Mouse (Mus musculus) Muller cell, postnatal 12 days (primary cell): ENCODE measurements at regions not wholly inside any gene's neighbourhood (a gene's known extent, or its start where the extent isn't known, plus 50 kb on each side); places are given as distances from the start of the nearest gene placed in this dataset.

Experiments used
- DNase-seq: peaks from one replicate; pipeline ENCODE4 v3.0.0-alpha.2; 2015; ENCODE audit errors: inconsistent ontology term

- DNase-seq, result peak; percentile 12
Measured at GRCm38 (mm10) chr2:178596312-178597083, 166.2 kb downstream of the Cdh26 start.

- DNase-seq, result no peak
Measured at GRCm38 (mm10) chr2:178597084-178597470, 166.7 kb downstream of the Cdh26 start.

DNA sequence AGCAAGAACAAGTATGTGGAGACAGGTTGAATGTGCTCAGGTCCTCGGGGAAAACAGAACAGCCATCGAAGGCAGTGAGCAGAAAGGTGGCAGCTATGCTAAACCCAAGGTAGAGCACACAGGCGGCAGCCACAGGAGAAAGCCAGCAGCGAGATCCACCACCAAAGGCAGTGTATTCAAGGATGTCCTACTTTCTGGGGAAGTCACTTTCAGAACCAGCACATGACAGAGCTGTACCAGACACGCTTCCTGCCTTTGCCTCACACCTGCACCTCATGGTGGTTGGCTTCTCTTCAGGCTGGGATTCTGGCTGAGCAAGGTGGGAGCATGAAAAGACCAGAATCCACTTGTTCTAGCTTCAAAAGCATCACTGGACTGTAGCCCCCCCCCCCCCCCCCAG is 168.0 kb downstream of the Cdh26 start:
- no peak for DNase-seq

DNA sequence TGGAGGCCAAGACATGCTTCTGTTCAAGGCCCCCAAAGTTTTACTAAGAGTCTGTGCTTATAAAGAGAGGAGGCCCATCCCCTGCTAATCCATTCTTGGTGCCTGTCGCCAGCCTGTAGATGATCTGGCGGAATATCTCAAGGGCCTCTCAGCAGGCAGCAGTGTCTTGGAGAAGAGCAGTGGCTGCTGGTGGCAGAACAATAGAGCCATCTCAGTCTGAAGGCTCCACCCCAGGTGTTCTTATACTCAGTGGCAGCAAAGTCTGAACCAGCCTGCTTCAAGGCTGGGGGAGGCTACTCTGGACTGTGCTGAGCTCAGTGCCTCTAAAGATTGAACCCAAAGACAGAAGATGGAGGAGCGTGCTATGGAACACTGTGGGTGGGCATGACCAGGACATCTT is 168.5 kb downstream of the Cdh26 start:
- no peak for DNase-seq

GRCm38 (mm10) chr2:178603443-178603842 is 173.1 kb downstream of the Cdh26 start:
- no peak for DNase-seq

DNA sequence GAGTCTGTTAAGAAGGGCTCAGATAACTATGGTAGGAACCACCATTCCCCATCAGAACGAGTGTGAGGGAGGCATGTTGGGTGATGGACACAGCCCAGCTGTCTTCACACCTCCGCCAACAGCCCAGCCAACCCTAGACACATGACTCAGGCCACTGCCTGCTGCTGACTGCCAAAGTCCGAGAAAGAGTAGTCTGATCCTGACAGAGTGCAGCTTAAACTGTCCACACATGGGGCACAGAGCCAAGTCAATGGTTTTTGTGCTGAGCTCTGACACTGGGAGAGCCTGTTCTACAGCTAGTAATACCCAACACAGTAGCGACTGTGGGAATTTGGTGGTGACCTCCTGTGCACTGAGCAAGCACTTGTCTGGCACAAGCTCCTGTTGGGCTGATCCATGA is 176.4 kb downstream of the Cdh26 start:
- peak; percentile 86 for DNase-seq

DNA sequence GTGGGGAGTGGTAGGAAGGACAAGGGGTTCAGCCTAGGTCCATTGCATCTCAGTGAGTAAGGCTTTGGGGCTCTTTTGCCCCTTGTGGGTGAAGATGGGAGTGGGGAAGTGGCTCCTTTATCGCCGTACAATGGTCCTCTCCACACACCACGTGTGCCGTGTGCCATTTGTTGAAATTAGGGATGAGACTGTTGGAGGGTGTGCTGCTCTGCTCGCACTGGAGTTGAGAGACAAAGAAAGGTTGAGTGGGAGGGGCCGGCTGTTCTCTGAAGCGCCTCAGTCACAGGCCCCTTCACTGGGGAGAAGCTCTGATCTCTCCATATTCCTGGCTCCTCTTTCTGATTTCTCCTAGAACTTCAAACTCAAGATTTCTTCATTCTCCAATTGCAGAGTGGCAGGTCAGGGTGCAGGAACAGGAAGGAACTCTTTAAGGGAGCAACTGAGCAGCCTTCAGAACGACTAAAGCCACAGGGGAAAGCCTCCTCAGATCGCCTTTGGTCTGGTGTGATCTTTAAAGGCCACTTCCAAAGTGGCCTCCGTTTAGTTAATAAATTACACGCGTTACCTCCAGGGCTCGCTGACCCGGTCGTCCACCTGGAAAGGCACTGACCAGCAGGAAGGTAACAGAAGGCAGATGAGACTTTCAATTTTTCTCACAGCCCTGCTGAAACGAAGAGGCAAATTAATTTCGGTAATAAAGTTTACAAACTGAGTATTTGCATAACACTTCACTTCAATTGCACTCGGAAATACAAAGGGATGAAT is 180.1 kb downstream of the Cdh26 start:
- no peak for DNase-seq

DNA sequence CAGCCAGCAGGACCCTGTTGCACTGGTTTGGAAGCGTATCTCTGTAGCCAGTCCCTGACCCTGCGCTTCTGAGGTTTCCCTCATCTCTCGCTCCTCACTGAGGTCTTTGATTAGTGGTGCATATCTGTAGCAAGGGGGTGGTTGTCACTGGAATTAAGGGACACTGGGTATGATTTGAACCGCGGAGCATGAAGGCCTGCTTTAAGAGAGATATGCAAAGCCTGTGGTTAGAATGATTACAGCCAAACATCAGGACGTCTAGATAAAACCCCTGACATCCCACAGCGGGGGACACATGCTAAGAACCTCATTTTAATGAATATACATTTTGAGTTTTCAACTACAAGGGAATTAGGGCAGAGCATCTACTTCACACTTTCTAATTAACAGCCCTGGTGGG is 184.4 kb downstream of the Cdh26 start:
- DNase-seq, result no peak

DNA sequence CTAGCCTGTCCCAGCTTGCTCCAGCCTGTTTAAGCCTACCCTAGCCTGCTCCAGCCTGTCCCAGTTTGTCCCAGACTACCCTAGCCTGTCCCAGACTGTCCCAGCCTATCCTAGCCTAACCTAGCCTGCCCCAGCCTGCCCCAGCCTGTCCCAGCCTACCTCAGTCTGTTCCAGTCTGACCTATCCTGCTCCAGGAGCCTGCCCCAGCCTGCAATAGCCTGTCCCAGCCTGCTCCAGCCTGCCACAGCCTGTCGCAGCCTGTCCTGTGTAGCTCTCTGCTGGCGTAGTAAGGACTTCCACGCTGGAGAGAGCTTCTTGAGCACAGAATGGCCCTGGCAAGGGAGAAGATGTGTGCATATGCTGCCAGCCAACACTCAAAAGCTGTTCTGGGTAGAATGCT is 192.5 kb downstream of the Cdh26 start:
- no peak for DNase-seq

DNA sequence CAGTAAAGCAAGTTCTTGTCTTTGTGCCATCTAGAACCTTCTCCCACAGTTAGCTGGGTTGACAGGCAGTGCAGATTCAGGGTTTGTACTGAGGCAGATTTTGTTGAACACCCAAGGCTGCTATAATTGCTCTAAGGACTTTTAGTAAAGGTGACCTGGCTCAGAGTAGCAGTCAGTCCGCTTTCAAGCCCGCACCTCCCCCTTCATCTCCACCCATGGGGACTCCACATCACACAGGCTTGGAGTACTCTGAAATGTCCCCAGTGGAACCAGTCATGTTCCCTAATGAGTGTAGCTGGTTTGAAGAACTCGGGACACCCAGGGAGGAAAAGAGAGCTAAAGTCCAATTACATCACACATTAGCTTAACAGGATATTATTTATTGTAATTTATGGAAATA is 194.1 kb downstream of the Cdh26 start:
- no peak for DNase-seq

DNA sequence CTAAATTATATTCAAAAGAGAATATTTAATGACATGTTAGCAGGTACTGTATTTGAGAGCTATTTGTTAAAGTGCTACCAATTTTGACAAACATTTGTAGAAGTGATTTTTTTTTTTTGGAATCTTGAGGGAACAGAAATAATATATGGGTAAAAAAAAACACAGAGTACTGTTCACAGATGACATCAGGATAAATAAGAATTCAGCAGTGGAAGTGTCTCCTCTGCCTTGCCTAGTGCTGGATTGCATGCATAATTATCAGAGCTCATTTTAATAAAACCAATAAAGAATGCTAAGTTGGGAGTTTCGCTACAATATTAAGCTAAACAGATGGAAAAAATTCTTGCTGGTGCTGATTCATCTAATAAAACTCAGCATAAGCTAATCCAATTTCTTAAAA is 194.6 kb downstream of the Cdh26 start:
- DNase-seq, result no peak

DNA sequence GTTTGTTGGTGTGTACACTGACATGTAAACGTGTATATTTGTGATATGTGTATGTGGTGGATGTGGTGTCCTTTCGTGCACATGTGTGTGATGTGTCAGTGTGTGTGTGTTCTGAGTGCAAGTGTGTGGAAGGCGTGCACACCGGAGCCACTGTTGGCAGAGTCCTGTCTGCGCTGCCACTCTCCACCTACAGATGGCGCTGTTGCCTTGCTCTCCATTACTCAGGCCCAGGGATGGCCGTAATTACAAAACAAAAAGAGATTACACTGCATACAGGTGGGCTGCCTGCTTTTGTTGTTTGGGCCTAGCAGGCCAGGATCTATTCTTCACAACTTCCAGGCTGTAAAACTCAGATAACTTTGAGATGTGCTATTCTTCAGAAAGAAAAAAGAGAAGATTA is 199.4 kb downstream of the Cdh26 start:
- peak; percentile 19 for DNase-seq

GRCm38 (mm10) chr2:178630511-178630910 is 200.2 kb downstream of the Cdh26 start:
- no peak for DNase-seq

- DNase-seq, result no peak
Measured at GRCm38 (mm10) chr2:178631336-178631735, 201.0 kb downstream of the Cdh26 start.

DNA sequence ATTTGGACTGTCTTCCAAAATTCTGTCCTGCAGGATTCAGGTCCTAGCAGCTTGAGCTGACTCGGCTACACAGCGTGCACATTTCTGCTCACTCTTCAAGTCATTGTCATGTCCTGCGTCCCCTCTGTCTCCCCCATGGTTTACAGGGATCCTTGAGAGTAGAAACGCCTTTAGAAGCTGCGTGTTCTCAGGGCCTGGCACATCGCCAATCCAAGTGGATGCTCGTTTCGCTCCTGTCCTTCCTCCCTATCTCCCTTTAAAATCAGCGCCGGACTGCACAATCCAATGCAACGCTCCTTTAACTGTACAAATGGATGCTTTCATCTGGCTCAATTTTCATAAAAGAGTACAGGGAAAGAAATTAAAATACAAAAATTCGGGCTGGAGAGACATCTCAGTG is 201.6 kb downstream of the Cdh26 start:
- no peak for DNase-seq

- no peak for DNase-seq
Measured at GRCm38 (mm10) chr2:178632831-178633585, 202.7 kb downstream of the Cdh26 start.

DNA sequence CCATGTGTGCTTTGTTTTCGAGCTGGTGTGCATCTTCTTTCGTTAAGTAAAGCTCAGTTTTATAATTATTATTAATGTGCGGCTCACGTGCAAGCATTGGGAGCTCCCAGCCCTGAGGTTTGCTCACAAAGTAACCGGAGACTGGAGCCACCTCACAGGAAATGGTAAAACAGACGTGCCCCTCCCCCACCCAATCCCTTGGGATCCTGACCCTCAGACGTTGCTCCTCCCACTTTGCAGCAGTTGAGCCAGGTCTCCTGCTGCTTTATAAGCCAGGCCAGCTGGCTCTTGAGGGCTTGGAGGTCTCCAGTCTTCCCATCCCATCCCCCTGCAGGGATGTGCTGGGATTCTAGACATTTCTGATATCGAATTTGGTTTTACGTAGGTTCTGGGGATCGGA is 203.8 kb downstream of the Cdh26 start:
- DNase-seq, result no peak

DNA sequence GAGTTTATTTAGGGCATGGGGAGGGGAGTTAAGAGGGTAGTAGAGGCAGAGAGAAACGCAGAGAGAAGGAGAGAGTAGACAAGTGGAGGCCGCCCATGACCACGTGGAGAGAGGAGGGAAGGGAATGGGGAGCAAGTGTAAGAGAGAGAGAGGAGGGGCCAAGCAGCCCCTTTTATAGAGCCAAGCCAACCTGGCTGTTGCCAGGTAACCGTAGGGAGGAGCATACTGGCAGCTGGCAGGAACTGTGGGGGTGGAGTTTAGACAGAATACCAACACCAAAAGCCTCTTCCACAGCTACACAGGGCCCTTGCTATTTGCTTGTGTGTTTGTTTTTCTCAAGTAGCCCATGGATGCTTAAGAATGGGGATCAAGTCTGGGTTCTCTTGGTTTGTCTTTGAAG is 205.4 kb downstream of the Cdh26 start:
- DNase-seq, result no peak

- no peak for DNase-seq
Measured at GRCm38 (mm10) chr2:178636901-178637300, 206.6 kb downstream of the Cdh26 start.

DNA sequence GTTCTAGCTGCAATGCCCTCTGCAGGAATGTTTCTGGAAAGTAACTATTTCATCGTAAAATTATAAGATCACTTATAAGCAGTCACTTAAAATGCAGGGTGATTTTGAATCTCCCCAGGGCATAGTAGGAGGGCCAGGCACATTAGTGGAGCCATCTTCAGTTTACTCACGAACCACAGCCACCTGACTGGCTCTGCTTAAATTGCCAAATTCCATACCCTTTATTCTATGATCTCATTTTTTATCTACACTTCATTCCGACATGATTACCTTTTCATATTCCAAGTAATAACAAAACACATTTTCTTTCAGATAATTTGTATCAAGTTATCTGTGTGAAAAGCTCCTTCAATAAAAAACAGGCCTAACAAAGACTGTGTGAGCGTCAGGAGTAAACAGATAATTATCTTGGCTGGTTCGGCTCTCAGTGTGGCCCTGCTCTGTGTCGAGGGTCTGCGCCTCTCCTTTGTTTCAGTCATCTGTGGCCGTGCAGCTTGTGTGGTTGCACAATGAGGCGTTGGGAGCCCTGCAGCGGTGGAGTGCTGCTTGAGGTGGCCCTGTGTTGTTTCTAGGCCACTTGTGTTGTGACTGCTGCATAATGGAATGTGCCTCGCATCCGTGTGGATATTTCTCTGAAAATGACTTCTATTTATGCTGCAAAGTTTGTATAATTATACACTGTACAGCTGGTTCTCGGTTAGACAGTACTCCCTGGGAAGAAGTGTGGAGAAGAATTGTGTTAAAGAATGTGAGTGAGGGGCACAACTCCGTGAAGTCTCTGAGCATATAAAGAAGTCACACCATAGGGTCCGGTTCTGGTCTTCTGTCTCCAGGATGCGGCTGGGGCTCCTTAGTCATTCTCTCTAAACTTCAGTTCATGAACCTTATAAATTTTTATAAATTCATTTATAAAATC is 212.1 kb downstream of the Cdh26 start:
- DNase-seq, result peak; percentile 79

- no peak for DNase-seq
Measured at GRCm38 (mm10) chr2:178643053-178643402, 212.7 kb downstream of the Cdh26 start.

- DNase-seq, result no peak
Measured at GRCm38 (mm10) chr2:178643841-178644240, 213.5 kb downstream of the Cdh26 start.
